Mouse (Mus musculus) cortical plate, adult 2 months (tissue): ENCODE data around the gene Dnajc8.

Source experiments
- CTCF ChIP-seq: fragments of 200-500 bp; IDR thresholded peaks from 2 replicates; pipeline ENCODE4 v1.5.1; 2011; ENCODE audit warnings: mild to moderate bottlenecking, control low read depth, low read length; ENCODE audit not compliant: insufficient read depth; ENCODE audit errors: extremely low read depth
- POLR2A ChIP-seq: fragments of 200-500 bp; IDR thresholded peaks from 2 replicates; pipeline ENCODE4 v1.6.1; 2011; ENCODE audit warnings: mild to moderate bottlenecking, low read length, control low read depth; ENCODE audit not compliant: insufficient read depth; ENCODE audit errors: extremely low read depth

DNA sequence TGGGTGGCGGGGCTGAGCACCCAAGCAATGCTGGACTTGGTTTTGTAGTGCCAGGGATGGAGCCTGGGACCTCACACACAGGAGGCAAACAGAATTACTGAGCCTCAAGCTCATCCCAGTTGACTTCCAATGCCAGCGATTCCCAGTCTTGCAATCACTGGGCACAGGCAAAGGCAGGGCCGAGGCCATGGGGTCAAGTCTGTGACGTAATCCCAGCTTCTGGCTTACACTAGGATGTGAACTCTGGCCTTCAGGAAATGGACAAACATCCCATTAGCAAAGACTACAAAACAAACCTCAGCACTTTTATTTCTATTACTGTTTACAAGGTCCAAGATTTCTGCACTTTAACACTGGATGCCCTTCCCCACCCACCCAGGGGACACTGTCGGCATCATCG is 43.6 kb upstream of the Dnajc8 start:
- no peak for TF ChIP-seq CTCF
- no peak for TF ChIP-seq POLR2A
